Mouse (Mus musculus) spleen, postnatal 36 days (tissue): ENCODE data around the gene Gabrg3.

Experiments
- DNase-seq, 2 experiments: peaks; one replicate each; pipeline ENCODE4 v3.0.0; 2022; ENCODE audit warnings: low spot score in 2 of 2, mixed read lengths in 1 of 2

Gabrg3 gene

DNA sequence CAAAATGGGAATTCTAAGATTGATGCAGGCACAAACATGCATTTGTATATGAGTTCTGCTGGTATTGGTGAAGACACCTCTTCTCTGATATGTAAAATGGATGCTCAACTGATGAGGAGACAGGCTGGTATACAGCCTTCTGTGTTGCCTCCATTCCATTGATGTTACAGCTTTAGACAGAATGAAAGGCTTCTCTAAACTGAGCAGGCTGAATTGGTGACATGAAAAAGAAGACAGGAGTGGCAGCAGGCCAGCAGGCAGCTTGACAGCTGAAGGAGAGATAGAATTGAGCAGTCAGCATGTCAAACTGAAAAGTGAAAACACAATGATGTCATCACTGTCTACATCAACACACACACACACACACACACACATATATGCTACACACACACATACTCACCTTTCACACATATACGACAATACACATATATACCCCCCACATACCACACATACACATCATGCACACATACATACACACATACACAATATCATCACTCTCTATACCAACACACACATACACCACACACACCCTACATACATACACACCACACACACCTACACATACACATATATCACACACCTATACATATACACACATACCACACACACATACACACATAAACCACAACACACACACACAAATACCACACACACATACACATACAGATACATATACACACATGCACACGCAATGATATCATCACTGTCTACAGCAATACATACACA, 315.4 kb downstream of the Gabrg3 start:
- DNase-seq: no peak

DNA sequence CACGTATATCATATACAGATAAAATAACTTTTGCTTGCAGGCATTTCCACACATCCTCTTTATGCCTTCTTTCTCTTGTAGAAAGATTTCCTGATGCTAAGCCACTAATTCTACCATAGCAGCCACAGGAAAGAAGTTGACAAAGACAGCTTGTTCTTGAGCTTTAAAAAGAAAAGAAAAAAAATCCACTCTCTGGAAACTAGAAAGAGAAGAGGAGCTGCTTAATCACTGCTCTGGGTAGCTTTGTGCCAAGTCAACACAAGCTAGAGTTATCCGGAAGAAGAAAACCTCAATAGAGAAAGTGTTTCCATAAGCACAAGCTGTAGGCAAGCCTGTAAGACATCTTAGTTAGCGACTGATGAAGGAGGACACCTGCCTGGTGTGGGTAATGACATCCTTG, 321.6 kb downstream of the Gabrg3 start:
- no peak for DNase-seq

DNA sequence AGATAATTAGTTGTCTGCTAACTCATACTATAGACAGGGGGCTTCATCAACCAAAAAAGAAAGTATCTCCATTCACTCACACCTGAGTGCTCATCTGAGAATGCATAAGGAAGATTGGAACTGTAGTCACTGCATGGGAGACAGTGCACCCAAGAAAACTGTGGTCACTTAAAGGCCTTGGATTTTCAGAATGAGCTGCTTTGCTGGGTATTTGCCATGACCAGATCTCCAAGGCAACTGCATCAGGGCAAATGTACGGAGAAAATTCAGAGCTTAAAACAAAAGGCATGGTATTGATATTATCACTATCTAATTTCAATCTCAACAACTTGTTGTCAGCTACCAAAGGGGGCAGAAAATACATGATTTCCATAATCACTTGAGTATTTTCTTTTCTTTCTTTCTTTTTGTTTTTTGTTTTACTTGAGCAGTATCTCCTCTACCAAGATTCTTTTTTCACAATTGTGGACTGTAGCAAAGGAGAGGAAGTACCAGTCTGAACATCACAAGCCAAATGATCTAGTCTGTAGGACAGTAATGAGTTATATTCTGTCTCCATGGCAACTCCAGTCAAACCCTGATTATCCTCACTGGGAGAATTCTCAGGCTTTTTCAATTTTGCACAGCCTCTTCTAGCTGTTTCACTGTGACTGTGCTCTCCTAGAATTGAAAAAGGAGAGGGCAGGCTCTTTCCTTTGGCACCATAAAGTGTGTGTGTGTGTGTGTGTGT, 335.9 kb downstream of the Gabrg3 start:
- DNase-seq: no peak

DNA sequence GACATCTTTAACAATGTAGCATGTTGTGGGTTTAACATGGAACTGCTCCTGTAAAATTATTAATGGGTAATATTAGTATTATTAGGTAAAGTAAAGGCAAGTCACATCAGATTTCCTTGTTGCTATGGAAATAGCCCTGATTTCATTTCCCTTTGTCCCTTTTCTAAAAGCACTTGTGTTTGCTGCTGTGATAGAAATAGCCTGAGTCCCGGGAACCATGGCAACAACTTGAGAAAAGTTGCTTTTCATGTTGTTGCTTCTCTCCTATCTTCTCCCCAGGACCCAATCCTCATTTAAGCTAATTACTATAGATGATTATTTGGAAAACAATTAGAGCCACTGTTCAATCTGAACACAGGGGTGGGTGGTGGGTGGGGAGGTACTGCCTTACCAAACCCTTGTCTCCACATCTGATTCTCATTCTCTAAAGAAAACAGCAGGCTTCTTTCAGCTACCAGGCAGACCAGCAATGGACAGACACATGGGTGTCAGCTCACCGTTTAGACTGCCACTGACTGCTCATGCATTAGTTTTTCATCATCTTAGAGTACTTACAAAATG, 349.0 kb downstream of the Gabrg3 start:
- DNase-seq: no peak

DNA sequence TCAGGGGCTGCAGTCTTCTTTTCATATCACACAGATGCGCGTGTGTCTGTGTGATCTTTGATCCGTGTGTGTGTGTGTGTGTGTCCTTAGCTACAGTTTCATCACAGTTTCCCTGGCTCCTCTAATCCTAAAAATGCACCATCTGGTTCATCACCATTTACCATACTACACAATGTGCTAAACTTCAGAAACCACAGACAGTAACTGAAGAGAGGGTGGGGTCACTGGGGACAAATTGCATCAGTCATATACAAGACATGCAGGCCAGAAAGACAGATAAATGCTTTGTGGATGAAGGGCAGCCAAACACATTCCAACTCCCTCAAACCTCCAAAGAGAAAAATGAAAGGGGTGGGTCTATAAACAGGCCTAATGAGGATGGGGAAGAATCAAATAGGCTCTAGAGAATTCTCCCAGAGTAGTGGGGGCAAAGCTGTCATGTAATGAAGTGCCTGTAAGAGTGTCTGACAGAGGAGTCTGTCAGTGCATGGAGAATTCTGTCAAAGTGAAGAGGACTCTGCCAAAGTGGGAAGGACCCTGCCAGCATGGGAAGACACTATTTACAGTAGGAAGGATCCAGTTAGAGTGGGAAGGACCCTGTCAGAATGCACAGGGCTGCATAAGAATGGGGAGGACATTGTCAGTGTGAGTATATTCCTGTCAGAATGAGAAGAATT, 386.3 kb downstream of the Gabrg3 start:
- no peak for DNase-seq

- DNase-seq: no peak
Measured at GRCm38 (mm10) chr7:56997713-56998624, 389.0 kb downstream of the Gabrg3 start.

GRCm38 (mm10) chr7:56946398-56946797, 440.6 kb downstream of the Gabrg3 start:
- no peak for DNase-seq

- DNase-seq: no peak
Measured at GRCm38 (mm10) chr7:56941606-56942005, 445.4 kb downstream of the Gabrg3 start.

GRCm38 (mm10) chr7:56938020-56938419, 449.0 kb downstream of the Gabrg3 start:
- no peak for DNase-seq

GRCm38 (mm10) chr7:56919499-56919898, 467.5 kb downstream of the Gabrg3 start:
- DNase-seq: no peak

DNA sequence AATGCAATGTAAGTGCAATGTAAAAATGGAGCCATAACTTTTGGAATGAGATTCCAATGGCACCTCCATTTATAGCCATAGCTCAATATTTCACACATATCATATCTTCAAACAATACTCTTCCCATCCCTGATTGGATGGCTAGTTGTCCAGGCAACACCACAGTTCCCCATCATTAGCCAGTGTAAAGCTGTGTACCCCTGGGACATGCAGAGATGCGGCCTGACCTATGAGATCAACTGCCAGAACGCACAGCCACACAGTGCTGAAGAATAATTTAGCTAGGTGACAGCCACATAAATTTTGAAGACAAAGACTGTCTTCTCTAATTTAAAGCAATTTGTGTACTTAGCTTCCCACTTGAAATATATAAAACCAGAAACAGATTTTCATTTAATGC, 472.1 kb downstream of the Gabrg3 start:
- DNase-seq: no peak

GRCm38 (mm10) chr7:56899762-56900161, 487.2 kb downstream of the Gabrg3 start:
- DNase-seq: no peak

- DNase-seq: no peak
Measured at GRCm38 (mm10) chr7:56867314-56868075, 519.5 kb downstream of the Gabrg3 start.

DNA sequence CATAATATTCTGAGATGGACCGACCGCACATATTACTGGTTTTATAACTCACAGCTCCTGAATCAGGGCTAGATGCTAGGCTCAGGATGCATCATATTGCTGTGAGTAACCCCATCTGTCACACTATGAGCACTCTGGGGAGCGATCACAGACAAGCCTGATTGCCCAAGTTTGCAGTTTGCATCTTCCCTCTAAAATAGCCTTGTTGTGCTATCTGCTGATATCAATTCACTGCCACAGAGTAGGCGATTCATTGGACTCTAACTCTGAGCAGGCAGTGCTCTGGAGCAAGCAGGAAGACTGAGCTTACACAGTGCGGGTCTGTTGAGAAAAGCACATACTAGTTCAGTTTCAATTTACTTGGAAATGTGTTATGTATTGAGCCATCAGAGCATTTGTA, 543.4 kb downstream of the Gabrg3 start:
- no peak for DNase-seq

DNA sequence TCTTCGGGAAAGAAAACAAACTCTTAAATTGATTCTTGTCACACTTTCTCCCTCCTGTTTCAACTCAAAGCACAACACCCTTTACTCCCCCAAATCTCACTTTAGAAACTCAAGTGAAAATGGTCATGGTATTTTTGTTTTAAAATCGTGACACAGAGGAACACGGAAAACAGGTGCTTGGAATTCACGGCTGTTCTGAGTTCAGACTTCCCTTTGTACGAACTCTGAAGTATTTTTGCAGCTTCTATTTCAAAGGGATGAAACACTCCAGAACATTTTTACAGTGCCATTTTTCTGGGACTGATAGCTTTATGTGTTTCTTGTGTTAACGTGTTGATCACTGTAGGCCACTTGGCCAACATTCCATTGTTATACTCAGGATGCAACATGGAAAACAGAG, 561.5 kb downstream of the Gabrg3 start:
- DNase-seq: no peak

GRCm38 (mm10) chr7:56801841-56802240, 585.1 kb downstream of the Gabrg3 start:
- no peak for DNase-seq

DNA sequence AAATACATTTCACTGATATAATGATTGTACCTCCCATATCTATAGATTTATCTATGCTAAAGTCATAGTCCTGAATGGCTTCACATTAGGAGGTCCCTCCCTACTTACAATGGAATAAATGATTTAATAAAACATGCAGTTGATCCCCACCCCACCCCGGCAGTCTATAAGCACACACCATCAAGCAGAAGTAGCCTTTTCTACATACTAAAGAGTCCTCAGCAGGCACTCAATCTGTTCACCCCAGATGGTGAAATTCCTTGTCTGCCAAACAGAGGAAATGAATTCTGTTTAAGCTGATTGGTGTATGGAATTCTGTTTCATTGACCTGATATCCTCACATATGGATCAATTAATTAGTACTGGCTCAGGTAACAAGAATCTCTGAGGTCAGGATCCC, 607.9 kb downstream of the Gabrg3 start:
- DNase-seq: no peak

DNA sequence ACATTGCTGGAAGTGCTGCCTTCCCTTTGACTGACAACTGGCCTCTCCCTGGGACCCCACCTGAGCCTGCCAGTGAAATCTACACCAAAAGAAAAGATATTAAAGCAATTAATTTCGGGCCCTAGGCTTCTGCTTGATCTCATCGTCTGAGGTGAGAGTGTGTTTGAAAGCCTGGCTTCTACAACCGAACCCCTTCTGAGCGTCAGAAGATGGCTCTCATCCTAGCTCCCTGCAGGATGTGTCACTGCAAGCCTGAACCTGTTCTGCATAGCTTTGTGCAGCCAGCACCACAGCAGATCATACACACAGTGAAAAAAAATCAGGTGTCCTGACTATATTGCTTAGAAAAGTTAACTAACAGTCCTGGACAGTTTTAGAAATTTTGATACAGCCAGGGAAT, 618.8 kb downstream of the Gabrg3 start:
- no peak for DNase-seq

DNA sequence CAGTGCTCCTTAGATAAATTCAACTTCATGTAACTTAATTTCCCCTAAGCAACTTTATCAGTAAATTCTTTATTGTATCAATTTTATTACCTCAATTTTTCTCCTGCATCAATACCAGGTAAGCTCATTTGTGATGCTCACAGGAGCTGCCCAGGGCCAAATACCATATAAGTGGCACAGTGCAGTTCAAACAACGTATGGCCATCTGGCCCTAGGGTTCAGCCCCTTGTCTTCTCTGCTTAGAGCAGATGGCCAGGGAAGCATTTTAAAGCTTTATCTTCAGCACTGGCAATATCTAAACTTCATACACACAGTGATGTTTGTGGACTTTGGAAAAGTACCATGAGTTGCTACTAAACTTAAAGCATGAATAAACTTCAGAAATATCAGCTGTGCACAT, 619.2 kb downstream of the Gabrg3 start:
- DNase-seq: no peak

GRCm38 (mm10) chr7:56765612-56766445, 621.2 kb downstream of the Gabrg3 start:
- no peak for DNase-seq
